Mouse (Mus musculus) erythroblast, embryonic 14.5 days (primary cell): ENCODE data around the gene Zfp629. TPM values are rescaled to one million over a fixed set of nuclear protein-coding genes. Genes with fewer than 3 reads are reported as not detected.

Source experiments
- H3K27me3 ChIP-seq: 2 replicates; pipeline ENCODE4 v1.6.1; 2012; ENCODE audit warnings: inconsistent platforms; ENCODE audit not compliant: control insufficient read depth
- H3K36me3 ChIP-seq: 2 replicates; pipeline ENCODE4 v1.6.1; 2012; ENCODE audit warnings: mild to moderate bottlenecking, inconsistent platforms; ENCODE audit not compliant: control insufficient read depth
- H3K4me1 ChIP-seq: 2 replicates; pipeline ENCODE4 v1.6.1; 2012; ENCODE audit warnings: inconsistent platforms; ENCODE audit not compliant: control insufficient read depth
- H3K4me3 ChIP-seq: replicated peaks from 2 replicates; pipeline ENCODE3; 2012; ENCODE audit warnings: moderate library complexity, mild to moderate bottlenecking, inconsistent platforms
- H3K9me3 ChIP-seq: 2 replicates; pipeline ENCODE4 v1.6.1; 2012; ENCODE audit warnings: low read length, inconsistent platforms, mixed read lengths; ENCODE audit not compliant: control insufficient read depth
- GATA1 ChIP-seq: IDR thresholded peaks from 2 replicates; pipeline ENCODE4 v1.6.1; 2012; ENCODE audit warnings: low read length, inconsistent platforms, mixed read lengths
- TAL1 ChIP-seq: IDR thresholded peaks from 3 replicates; pipeline ENCODE4 v1.6.1; 2012; ENCODE audit warnings: low read length, inconsistent platforms, mixed read lengths
- polyA plus RNA-seq: library from polyadenylated mRNA; stranded (reverse); fragments of >175 nt; gene quantifications from 2 replicates; pipeline ENCODE4 v1.2.3, GENCODE M21; 2012

The Zfp629 gene
- polyA plus RNA-seq, 1 experiment: 0.15 TPM

- Histone ChIP-seq H3K36me3 (peaks cover 73% of the 10 kb centered on the region), H3K4me3 (no peak overlapping the region), H3K27me3 (no peaks in the 10 kb centered on the region), H3K9me3 (no peaks in the 10 kb centered on the region), H3K4me1 (peaks cover 2% of the 10 kb centered on the region; the same call in 1 of the 2 replicates)
- TF ChIP-seq TAL1 (no peak), GATA1 (no peak)
Observed at GRCm38 (mm10) chr7:127602903-127603302, 12.7 kb downstream of the Zfp629 start.

GRCm38 (mm10) chr7:127601735-127602134 is 13.9 kb downstream of the Zfp629 start:
- Histone ChIP-seq H3K9me3 (no peaks in the 10 kb centered on the region), H3K4me1 (no peaks in the 10 kb centered on the region), H3K27me3 (no peaks in the 10 kb centered on the region), H3K4me3 (no peak overlapping the region), H3K36me3 (peaks cover 83% of the 10 kb centered on the region)
- TF ChIP-seq TAL1: no peak
- TF ChIP-seq GATA1: no peak

- peaks cover 94% of the 10 kb centered on the region for H3K36me3 ChIP-seq
- peaks cover 2% of the 10 kb centered on the region; the same call in 1 of the 2 replicates for H3K9me3 ChIP-seq
- no peaks in the 10 kb centered on the region for H3K4me1 ChIP-seq
- H3K4me3 ChIP-seq: no peak overlapping the region
- no peak for TF ChIP-seq GATA1
- no peak for TF ChIP-seq TAL1
- no peaks in the 10 kb centered on the region for H3K27me3 ChIP-seq
Observed at GRCm38 (mm10) chr7:127600612-127601011, 15.0 kb downstream of the Zfp629 start.

GRCm38 (mm10) chr7:127596747-127597146 is 18.9 kb downstream of the Zfp629 start:
- H3K36me3 ChIP-seq: peaks cover 100% of the 10 kb centered on the region
- peaks cover 2% of the 10 kb centered on the region; the same call in 1 of the 2 replicates for H3K9me3 ChIP-seq
- TF ChIP-seq GATA1: no peak
- no peak for TF ChIP-seq TAL1
- no peaks in the 10 kb centered on the region for H3K27me3 ChIP-seq
- H3K4me3 ChIP-seq: no peak overlapping the region
- H3K4me1 ChIP-seq: no peaks in the 10 kb centered on the region

- Histone ChIP-seq H3K4me3 (no peak overlapping the region), H3K27me3 (no peaks in the 10 kb centered on the region), H3K36me3 (peaks cover 83% of the 10 kb centered on the region), H3K4me1 (peaks cover 25% of the 10 kb centered on the region), H3K9me3 (peaks cover 2% of the 10 kb centered on the region; the same call in 1 of the 2 replicates)
- TF ChIP-seq TAL1: no peak
- TF ChIP-seq GATA1: no peak
Observed at GRCm38 (mm10) chr7:127592575-127592974, 23.0 kb downstream of the Zfp629 start.

GRCm38 (mm10) chr7:127591108-127591507 is 24.5 kb downstream of the Zfp629 start:
- peaks cover 39% of the 10 kb centered on the region for H3K4me1 ChIP-seq
- peaks cover 69% of the 10 kb centered on the region for H3K36me3 ChIP-seq
- TF ChIP-seq TAL1 (no peak), GATA1 (no peak)
- H3K9me3 ChIP-seq: no peaks in the 10 kb centered on the region
- no peaks in the 10 kb centered on the region for H3K27me3 ChIP-seq
- H3K4me3 ChIP-seq: no peak overlapping the region

- Histone ChIP-seq H3K4me3 (peak overlapping the region; percentile 68), H3K27me3 (no peaks in the 10 kb centered on the region), H3K9me3 (no peaks in the 10 kb centered on the region), H3K4me1 (peaks cover 54% of the 10 kb centered on the region), H3K36me3 (peaks cover 66% of the 10 kb centered on the region)
- TF ChIP-seq GATA1 (no peak), TAL1 (no peak)
Observed at GRCm38 (mm10) chr7:127589637-127590036, 26.0 kb downstream of the Zfp629 start.

- peak overlapping the region; percentile 68 for H3K4me3 ChIP-seq
- H3K36me3 ChIP-seq: peaks cover 66% of the 10 kb centered on the region
- no peaks in the 10 kb centered on the region for H3K9me3 ChIP-seq
- no peak for TF ChIP-seq GATA1
- TF ChIP-seq TAL1: no peak
- no peaks in the 10 kb centered on the region for H3K27me3 ChIP-seq
- peaks cover 59% of the 10 kb centered on the region for H3K4me1 ChIP-seq
Observed at GRCm38 (mm10) chr7:127588901-127589300, 26.7 kb downstream of the Zfp629 start.

GRCm38 (mm10) chr7:127588011-127588871 is 27.4 kb downstream of the Zfp629 start, which contains the start of the genes Ccdc189 and Rnf40:
Gene Ccdc189, minus strand, starts transcription at chr7:127588595.
Gene Rnf40, plus strand, starts transcription at chr7:127588767.
- Histone ChIP-seq H3K36me3 (peaks cover 66% of the 10 kb centered on the region), H3K4me3 (peak within 1 kb of the TSS; percentile 68), H3K9me3 (no peaks in the 10 kb centered on the region), H3K27me3 (no peaks in the 10 kb centered on the region), H3K4me1 (peaks cover 59% of the 10 kb centered on the region)
- TF ChIP-seq TAL1 (no peak), GATA1 (no peak)
